Mouse (Mus musculus) kidney, adult 2 months (tissue): ENCODE results near the gene Abtb2. TPM values are rescaled to one million over a fixed set of nuclear protein-coding genes. Genes with fewer than 3 reads are reported as not detected.
A peak's percentile ranks its signal among the peaks of the same experiment; 100 is the strongest.

ENCODE experiments used
- DNase-seq: peaks from one replicate; pipeline ENCODE4 v3.0.0; 2021
- H3K27ac ChIP-seq: fragments of 200-500 bp; 2 replicates; pipeline ENCODE4 v1.5.1; 2012; ENCODE audit warnings: low read depth, low read length, control low read depth, inconsistent platforms; ENCODE audit not compliant: insufficient read depth
- H3K27me3 ChIP-seq: fragments of 200-500 bp; replicated peaks from 2 replicates; pipeline ENCODE4 v1.6.1; 2012; ENCODE audit warnings: mild to moderate bottlenecking, moderate library complexity, low read length, inconsistent platforms; ENCODE audit not compliant: control insufficient read depth, insufficient read depth
- H3K36me3 ChIP-seq: fragments of 200-500 bp; 2 replicates; pipeline ENCODE4 v1.6.1; 2012; ENCODE audit warnings: mild to moderate bottlenecking, moderate library complexity, low read length, inconsistent platforms; ENCODE audit not compliant: control insufficient read depth, insufficient read depth
- H3K4me1 ChIP-seq: fragments of 200-500 bp; 2 replicates; pipeline ENCODE4 v1.6.1; 2011; ENCODE audit warnings: low read length; ENCODE audit not compliant: control insufficient read depth, insufficient read depth
- H3K4me3 ChIP-seq: fragments of 200-500 bp; 2 replicates; pipeline ENCODE4 v1.5.1; 2011; ENCODE audit warnings: mild to moderate bottlenecking, low read depth, low read length, control low read depth; ENCODE audit not compliant: insufficient read depth
- CTCF ChIP-seq: fragments of 200-500 bp; conservative IDR thresholded peaks from 2 replicates; pipeline ENCODE4 v1.5.1; 2011; ENCODE audit warnings: low read depth, mild to moderate bottlenecking, control low read depth, low read length, moderate library complexity, mixed read lengths; ENCODE audit not compliant: insufficient read depth, insufficient read length
- POLR2A ChIP-seq: fragments of 200-500 bp; IDR thresholded peaks from one replicate; pipeline ENCODE4 v1.6.1; 2011; ENCODE audit warnings: low read depth, low read length, control low read depth
- WGBS: fragments of 180-500 bp; shearing (Covaris S2); methylation state at CpG from one replicate; pipeline ENCODE4 v1.1.7; 2018; 5-methylcytosine and 5-hydroxymethylcytosine counted together
- polyA plus RNA-seq: library from polyadenylated mRNA; depleted of rRNA; stranded (reverse); fragments of >200 nt; gene quantifications from 2 replicates; pipeline ENCODE4 v1.2.3, GENCODE M21; 2012

The Abtb2 gene
- polyA plus RNA-seq, 1 experiment: 11.6 TPM

- H3K4me1 ChIP-seq: peaks cover 8% of the 10 kb centered on the region; the same call in 1 of the 2 replicates
- TF ChIP-seq CTCF: no peak
- no peaks in the 10 kb centered on the region for H3K36me3 ChIP-seq
- WGBS: 71% methylated on average over 7 of the region's 7 CpGs
- peak; percentile 74 for DNase-seq
- H3K27ac ChIP-seq: no peak overlapping the region
- H3K27me3 ChIP-seq: no peaks in the 10 kb centered on the region
- H3K4me3 ChIP-seq: no peak overlapping the region
Observed at GRCm38 (mm10) chr2:103713831-103714230, 147.7 kb downstream of the Abtb2 start.

- no peaks in the 10 kb centered on the region for H3K27me3 ChIP-seq
- DNase-seq: peak; percentile 18
- no peak for TF ChIP-seq POLR2A
- TF ChIP-seq CTCF: no peak
Observed at GRCm38 (mm10) chr2:103714412-103714811, 148.3 kb downstream of the Abtb2 start.

GRCm38 (mm10) chr2:103718594-103719291 lies 152.6 kb downstream of the Abtb2 start:
- peaks cover 3% of the 10 kb centered on the region; the same call in 1 of the 2 replicates for H3K4me1 ChIP-seq
- no peak overlapping the region for H3K4me3 ChIP-seq
- peak; percentile 78 for DNase-seq
- no peaks in the 10 kb centered on the region for H3K36me3 ChIP-seq
- TF ChIP-seq CTCF: peak; percentile 96
- TF ChIP-seq POLR2A: no peak
- 62% methylated on average over 8 of the region's 8 CpGs for WGBS
- H3K27ac ChIP-seq: no peak overlapping the region
- H3K27me3 ChIP-seq: no peaks in the 10 kb centered on the region

More at GRCm38 (mm10) chr2:103714412-103714811, 148.3 kb downstream of the Abtb2 start:
- no peaks in the 10 kb centered on the region for H3K36me3 ChIP-seq
- H3K27ac ChIP-seq: no peak overlapping the region
- WGBS: 69% methylated on average over 4 of the region's 4 CpGs
- peaks cover 8% of the 10 kb centered on the region; the same call in 1 of the 2 replicates for H3K4me1 ChIP-seq
- H3K4me3 ChIP-seq: no peak overlapping the region

- TF ChIP-seq POLR2A: no peak
- no peak overlapping the region for H3K4me3 ChIP-seq
- no peaks in the 10 kb centered on the region for H3K4me1 ChIP-seq
- H3K27ac ChIP-seq: no peak overlapping the region
- H3K27me3 ChIP-seq: no peaks in the 10 kb centered on the region
- H3K36me3 ChIP-seq: no peaks in the 10 kb centered on the region
- 91% methylated on average over 7 of the region's 7 CpGs for WGBS
- no peak for DNase-seq
Observed at GRCm38 (mm10) chr2:103719292-103719646, 153.2 kb downstream of the Abtb2 start.

- Histone ChIP-seq H3K36me3 (no peaks in the 10 kb centered on the region; the same call in 1 of the 2 replicates), H3K4me1 (no peaks in the 10 kb centered on the region), H3K27ac (no peak overlapping the region), H3K27me3 (no peaks in the 10 kb centered on the region), H3K4me3 (no peak overlapping the region)
- DNase-seq: no peak
- TF ChIP-seq CTCF (no peak), POLR2A (no peak)
- WGBS: 82% methylated on average over 2 of the region's 2 CpGs
Observed at GRCm38 (mm10) chr2:103724521-103724920, 158.4 kb downstream of the Abtb2 start.

GRCm38 (mm10) chr2:103728027-103728540 lies 162.0 kb downstream of the Abtb2 start:
- no peaks in the 10 kb centered on the region for H3K27me3 ChIP-seq
- H3K27ac ChIP-seq: no peak overlapping the region
- DNase-seq: no peak
- H3K4me3 ChIP-seq: no peak overlapping the region
- H3K4me1 ChIP-seq: no peaks in the 10 kb centered on the region
- TF ChIP-seq CTCF: no peak
- no peak for TF ChIP-seq POLR2A
- WGBS: 73% methylated on average over 12 of the region's 12 CpGs
- H3K36me3 ChIP-seq: no peaks in the 10 kb centered on the region; the same call in none of the 2 replicates

- TF ChIP-seq POLR2A: no peak
- peaks cover 6% of the 10 kb centered on the region for H3K36me3 ChIP-seq
- H3K27ac ChIP-seq: no peak overlapping the region
- no peaks in the 10 kb centered on the region for H3K4me1 ChIP-seq
- H3K27me3 ChIP-seq: no peaks in the 10 kb centered on the region
- DNase-seq: no peak
- no peak overlapping the region for H3K4me3 ChIP-seq
- WGBS: 90% methylated on average over 8 of the region's 8 CpGs
Observed at GRCm38 (mm10) chr2:103730999-103731398, 164.9 kb downstream of the Abtb2 start.

GRCm38 (mm10) chr2:103731423-103731822 lies 165.3 kb downstream of the Abtb2 start:
- DNase-seq: no peak
- Histone ChIP-seq H3K36me3 (peaks cover 6% of the 10 kb centered on the region), H3K4me3 (no peak overlapping the region), H3K27ac (no peak overlapping the region), H3K4me1 (no peaks in the 10 kb centered on the region), H3K27me3 (no peaks in the 10 kb centered on the region)
- WGBS: 92% methylated on average over 6 of the region's 6 CpGs
- TF ChIP-seq POLR2A (no peak), CTCF (no peak)
